ENCODE assay signal across 26 mouse cellular contexts in the genomic region with DNA sequence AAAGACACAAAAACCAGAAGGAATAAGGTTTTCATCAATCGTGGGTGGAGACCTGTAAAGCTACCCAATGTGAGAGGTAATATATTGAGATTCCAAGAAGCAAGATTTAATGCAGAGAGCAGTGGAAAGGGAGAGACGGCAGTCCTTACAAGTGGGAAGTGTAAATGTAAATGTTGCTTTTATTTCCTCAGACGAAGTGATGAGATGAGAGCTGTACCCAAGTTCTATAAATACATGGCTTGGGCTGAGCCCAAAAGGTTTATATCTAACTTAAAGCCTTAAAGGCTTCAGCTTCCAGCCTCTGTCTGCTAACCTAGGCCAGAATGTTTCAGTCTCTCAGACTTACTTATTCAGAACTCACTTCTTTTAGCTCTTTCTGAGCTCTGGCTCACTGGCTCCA. TPM values are rescaled to one million over a fixed set of nuclear protein-coding genes. Genes with fewer than 3 reads are reported as not detected.
"Had no signal": no experiment of that assay in that cellular context is flagged by ENCODE, and none has a peak within 500 bp of the region (broad histone marks: within the 10 kb centered on the region; RNA-seq: fewer than 3 reads in every experiment).

No protein-coding gene starts in this region.

- DNase-seq: gastrocnemius, adult 2 months; gastrocnemius, postnatal 10 days; gastrocnemius, postnatal 25 days; heart, adult 18-20 months; heart, postnatal 10 days; heart, postnatal 4 days; kidney, adult 18-20 months; kidney, adult 8-10 months; kidney, postnatal 10 days; kidney, postnatal 25 days; kidney, postnatal 4 days; liver; liver, embryonic 13.5 days had no signal

- ATAC-seq: hindbrain, embryonic 16.5 days; inflammation-experienced regulatory T-cells, adult 6 months; intestine, embryonic 15.5 days; intestine, postnatal 0 days had no signal

- H3K27ac ChIP-seq: gastrocnemius, adult 2 months; heart, embryonic 10.5 days; hindbrain, embryonic 10.5 days; hindbrain, embryonic 12.5 days; hindbrain, embryonic 14.5 days; intestine, embryonic 15.5 days; layer of hippocampus, adult 2 months; limb, embryonic 10.5 days; limb, embryonic 12.5 days; liver, embryonic 13.5 days had no signal

- H3K4me3 ChIP-seq: gastrocnemius, adult 2 months; heart, embryonic 10.5 days; heart, embryonic 12.5 days; hindbrain, embryonic 10.5 days; hindbrain, embryonic 12.5 days; intestine, embryonic 15.5 days; layer of hippocampus, adult 2 months; limb, embryonic 10.5 days; limb, embryonic 12.5 days; liver, embryonic 13.5 days had no signal

RNA-seq across cellular contexts. Expression of a gene that starts 8.2 kb away (rescaled TPM):
- total RNA-seq: granulocyte monocyte progenitor cell, adult 5-6 weeks had no signal

RNA-seq across cellular contexts. Expression of a gene that starts 20.3 kb away (rescaled TPM):
- total RNA-seq: granulocyte monocyte progenitor cell, adult 5-6 weeks had no signal
